9 mouse cellular contexts compared by ENCODE assay signal in the genomic region with DNA sequence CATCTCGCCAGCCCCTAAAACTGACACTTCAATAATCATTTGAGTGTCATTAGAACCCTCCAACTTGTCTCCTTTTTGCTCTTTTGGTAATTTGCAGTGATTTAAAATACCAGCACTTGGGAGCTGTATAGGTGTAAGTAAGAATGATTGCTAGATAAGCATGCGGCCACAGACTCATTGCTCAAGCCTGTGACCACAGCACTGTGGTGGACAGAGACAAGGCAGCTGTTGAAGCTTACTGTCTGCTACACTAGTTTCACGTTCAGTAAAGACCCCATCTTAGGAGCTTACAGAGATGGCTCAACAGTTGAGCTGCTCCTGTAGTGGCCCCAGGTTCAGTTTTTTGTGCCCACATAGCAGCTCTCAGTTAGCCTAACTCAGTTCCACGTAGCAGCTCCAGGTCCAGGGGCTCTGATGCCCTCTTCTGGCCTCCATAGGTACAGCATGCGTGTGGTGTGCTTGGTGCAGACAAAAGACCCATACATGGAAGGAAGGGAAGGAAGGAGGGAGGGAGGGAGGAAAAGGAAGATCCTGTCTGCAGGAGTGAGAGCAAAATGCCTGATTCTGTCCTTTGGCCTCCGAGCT. TPM values are rescaled to one million over a fixed set of nuclear protein-coding genes. Genes with fewer than 3 reads are reported as not detected.
DNase-seq lines count a peak whose midpoint lies in the region; ATAC-seq lines count a peak whose summit lies in the region.
"Had no signal": no experiment of that assay in that cellular context is flagged by ENCODE, and none has a peak within 500 bp of the region (broad histone marks: within the 10 kb centered on the region; RNA-seq: fewer than 3 reads in every experiment).

No protein-coding gene starts in this region.

- peaks cover 96% of the 10 kb centered on the region for H3K36me3 ChIP-seq in kidney, embryonic 15.5 days
- H3K36me3 ChIP-seq in embryonic facial prominence, embryonic 15.5 days: peaks cover 79% of the 10 kb centered on the region

- no peaks in the 10 kb centered on the region for H3K27me3 ChIP-seq in kidney, embryonic 15.5 days
- H3K27me3 ChIP-seq in embryonic facial prominence, embryonic 15.5 days: no peaks in the 10 kb centered on the region
- H3K27me3 ChIP-seq: limb, embryonic 12.5 days had no signal

- intact Hi-C loops in heart, postnatal 14 days (cut with DNase I): loop anchor here (5.0 kb wide), 2 partner anchors 96 to 221 kb away; no protein-coding TSS in a partner anchor

- H3K4me2 ChIP-seq in kidney, embryonic 15.5 days: no peak overlapping the region
- no peak overlapping the region for H3K4me2 ChIP-seq in embryonic facial prominence, embryonic 15.5 days (replicated peaks)
- H3K4me2 ChIP-seq: limb, embryonic 12.5 days had no signal

- H3K9ac ChIP-seq in kidney, embryonic 15.5 days: no peak overlapping the region
- no peak overlapping the region for H3K9ac ChIP-seq in embryonic facial prominence, embryonic 15.5 days
- H3K9ac ChIP-seq: limb, embryonic 12.5 days had no signal

- H3K4me3 ChIP-seq in kidney, embryonic 15.5 days (replicated peaks): no peak overlapping the region
- H3K4me3 ChIP-seq in embryonic facial prominence, embryonic 15.5 days (replicated peaks): no peak overlapping the region
- H3K4me3 ChIP-seq: limb, embryonic 12.5 days had no signal

- DNase-seq in kidney, adult 18-20 months: peak; percentile 72
- DNase-seq in brain, adult 2 months (ENCODE audit: low read depth, low spot score): peak; percentile 87
- peak; percentile 66 to 76 for DNase-seq in heart, postnatal 14 days
- peak; percentile 69 for DNase-seq in layer of hippocampus, postnatal 14 days (ENCODE audit: low spot score in 2 of 2)
- peak; percentile 82 for DNase-seq in right cerebral cortex, postnatal 10 days (ENCODE audit: low spot score in 2 of 2)

- no peak overlapping the region for H3K27ac ChIP-seq in kidney, embryonic 15.5 days
- no peak overlapping the region for H3K27ac ChIP-seq in embryonic facial prominence, embryonic 15.5 days (replicated peaks)
- H3K27ac ChIP-seq: limb, embryonic 12.5 days had no signal

- WGBS in kidney, embryonic 15.5 days: 60% methylated on average over 6 of the region's 6 CpGs
- WGBS in embryonic facial prominence, embryonic 15.5 days: 55% methylated on average over 6 of the region's 6 CpGs

- H3K9me3 ChIP-seq in kidney, embryonic 15.5 days (replicated peaks): no peaks in the 10 kb centered on the region
- H3K9me3 ChIP-seq in embryonic facial prominence, embryonic 15.5 days (replicated peaks): no peaks in the 10 kb centered on the region
- H3K9me3 ChIP-seq: limb, embryonic 12.5 days had no signal

- ATAC-seq in kidney, embryonic 15.5 days (replicated peaks; ENCODE audit: low FRiP score): no peak; the same call in 1 of the 2 replicates
- ATAC-seq in embryonic facial prominence, embryonic 15.5 days (ENCODE audit: insufficient number of reproducible peaks, low FRiP score, low TSS enrichment, low read depth): peak; percentile 47; the same call in 1 of the 2 replicates
- peak; percentile 97 for ATAC-seq in megakaryocyte progenitor cell, adult 5-6 weeks (replicated peaks; ENCODE audit: poor library complexity)

- no peaks in the 10 kb centered on the region for H3K4me1 ChIP-seq in kidney, embryonic 15.5 days
- no peaks in the 10 kb centered on the region for H3K4me1 ChIP-seq in embryonic facial prominence, embryonic 15.5 days
- H3K4me1 ChIP-seq: limb, embryonic 12.5 days had no signal

RNA-seq across cellular contexts. Expression of a gene that starts 24.0 kb away (rescaled TPM):
- 126 and 154 TPM in 2 replicates for polyA plus RNA-seq in kidney, embryonic 15.5 days (2015; fragmentation: Nextera tagmentation; extraction: Ambion mirVana)
- polyA plus RNA-seq in embryonic facial prominence, embryonic 15.5 days (2015; fragmentation: Nextera tagmentation; extraction: Ambion mirVana): 247 and 255 TPM in 2 replicates
- 100 to 1,000 TPM in 1 of 2 experiments, 10 to 100 TPM in 1; 98.4 to 117 TPM for total RNA-seq in heart, postnatal 14 days (2021)
- 1,000 to 10,000 TPM; 1,245 to 1,280 TPM for total RNA-seq in layer of hippocampus, postnatal 14 days (2021)
- 0.85 and 1.8 TPM in 2 replicates for total RNA-seq in megakaryocyte progenitor cell, adult 5-6 weeks (2015)
- total RNA-seq in megakaryocyte progenitor cell, adult 5-6 weeks (2017): 2.0 and 4.1 TPM in 2 replicates

RNA-seq across cellular contexts. Expression of a gene that starts 29.8 kb away (rescaled TPM):
- polyA plus RNA-seq in kidney, embryonic 15.5 days (2015; fragmentation: Nextera tagmentation; extraction: Ambion mirVana): 10.7 and 12.8 TPM in 2 replicates
- 13.3 and 15.4 TPM in 2 replicates for polyA plus RNA-seq in embryonic facial prominence, embryonic 15.5 days (2015; fragmentation: Nextera tagmentation; extraction: Ambion mirVana)
- total RNA-seq in heart, postnatal 14 days (2021): 1 to 10 TPM; 3.3 to 4.7 TPM
- 10 to 100 TPM; 15.6 to 17.5 TPM for total RNA-seq in layer of hippocampus, postnatal 14 days (2021)
- 8.6 and 8.8 TPM in 2 replicates for total RNA-seq in megakaryocyte progenitor cell, adult 5-6 weeks (2015)
- total RNA-seq in megakaryocyte progenitor cell, adult 5-6 weeks (2017): 8.0 and 11.2 TPM in 2 replicates

Comparison
In these comparisons a context has a peak if more than half of its experiments do, and no peak if none do; other contexts are left out.
1. RNA of a gene that starts 24.0 kb away (total RNA-seq): 1,245 to 1,280 TPM in layer of hippocampus, postnatal 14 days and 98.4 to 117 TPM in heart, postnatal 14 days; 0.85 to 4.1 TPM in megakaryocyte progenitor cell, adult 5-6 weeks; every median in the first group is over 10 times any median in the second.
2. Peak in every context shown above with its lines, with median percentiles within 50 percentile points of each other: DNase-seq.